In genomic region chr12:35047320-35048225, GRCm38 (mm10) we compare ENCODE assay signal across 8 mouse cellular contexts. TPM values are rescaled to one million over a fixed set of nuclear protein-coding genes. Genes with fewer than 3 reads are reported as not detected.
A peak's percentile ranks its signal among the peaks of the same experiment; 100 is the strongest.
DNase-seq lines count a peak whose midpoint lies in the region; ATAC-seq and TF ChIP-seq lines count a peak whose summit lies in the region.

No protein-coding gene starts in this region.

- peak; percentile 60 to 64 for DNase-seq in adrenal gland, adult 18-20 months (ENCODE audit: low spot score in 2 of 2)
- DNase-seq in cerebellum, postnatal 4 days (ENCODE audit: low spot score in 2 of 2): peak; percentile 28 to 54
- DNase-seq in gastrocnemius, adult 18-20 months (ENCODE audit: low spot score): peak; percentile 68
- peak; percentile 39 for DNase-seq in hindbrain, embryonic 14.5 days (ENCODE audit: low spot score)
- DNase-seq in limb, embryonic 10.5 days (ENCODE audit: low spot score): peak; percentile 76
- DNase-seq in midbrain, embryonic 10.5 days (ENCODE audit: low spot score): peak; percentile 68
- no peak for DNase-seq in T-cell, adult 2 months (ENCODE audit: low spot score)

- no peaks in the 10 kb centered on the region for H3K27me3 ChIP-seq in hindbrain, embryonic 14.5 days (ENCODE audit: control insufficient read depth, insufficient read depth, low read length)
- no peaks in the 10 kb centered on the region for H3K27me3 ChIP-seq in limb, embryonic 10.5 days (ENCODE audit: low read depth, poor library complexity, severe bottlenecking)
- no peaks in the 10 kb centered on the region for H3K27me3 ChIP-seq in midbrain, embryonic 10.5 days (ENCODE audit: low read depth, poor library complexity, severe bottlenecking)
- no peaks in the 10 kb centered on the region for H3K27me3 ChIP-seq in small intestine, adult 2 months (ENCODE audit: control insufficient read depth, insufficient read depth, low read length)

- H3K9me3 ChIP-seq in hindbrain, embryonic 14.5 days (ENCODE audit: control insufficient read depth, low read length): no peaks in the 10 kb centered on the region
- H3K9me3 ChIP-seq in limb, embryonic 10.5 days (replicated peaks): no peaks in the 10 kb centered on the region
- H3K9me3 ChIP-seq in midbrain, embryonic 10.5 days (replicated peaks): no peaks in the 10 kb centered on the region

- TF ChIP-seq POLR2A in small intestine, adult 2 months (IDR thresholded peaks at IDR 0.05; ENCODE audit: low read depth, low read length): peak; percentile 18; the same call in 1 of the 2 replicates

- no peaks in the 10 kb centered on the region for H3K36me3 ChIP-seq in hindbrain, embryonic 14.5 days (replicated peaks; ENCODE audit: control insufficient read depth, insufficient read depth)
- H3K36me3 ChIP-seq in limb, embryonic 10.5 days: no peaks in the 10 kb centered on the region
- H3K36me3 ChIP-seq in midbrain, embryonic 10.5 days: no peaks in the 10 kb centered on the region
- no peaks in the 10 kb centered on the region for H3K36me3 ChIP-seq in small intestine, adult 2 months (ENCODE audit: control insufficient read depth, insufficient read depth, low read length)

- peak overlapping the region; percentile 94 for H3K4me3 ChIP-seq in hindbrain, embryonic 14.5 days (replicated peaks; ENCODE audit: low read length)
- H3K4me3 ChIP-seq in limb, embryonic 10.5 days: peak overlapping the region; percentile 92
- peak overlapping the region; percentile 97 for H3K4me3 ChIP-seq in midbrain, embryonic 10.5 days
- peak overlapping the region; percentile 89 for H3K4me3 ChIP-seq in small intestine, adult 2 months (ENCODE audit: low read depth, low read length)

- H3K9ac ChIP-seq in hindbrain, embryonic 14.5 days: peak overlapping the region; percentile 97

- peak; percentile 86 for ATAC-seq in hindbrain, embryonic 14.5 days (ENCODE audit: low FRiP score)

- H3K27ac ChIP-seq in hindbrain, embryonic 14.5 days: peak overlapping the region; percentile 97
- H3K27ac ChIP-seq in limb, embryonic 10.5 days: peak overlapping the region; percentile 96
- peak overlapping the region; percentile 97 for H3K27ac ChIP-seq in midbrain, embryonic 10.5 days (replicated peaks)
- peak overlapping the region; percentile 90 for H3K27ac ChIP-seq in small intestine, adult 2 months (ENCODE audit: insufficient read depth, low read depth, low read length)

- WGBS in hindbrain, embryonic 14.5 days: under 1% methylated on average over 51 of the region's 65 CpGs
- under 1% methylated on average over 65 of the region's 65 CpGs for WGBS in limb, embryonic 10.5 days
- WGBS in midbrain, embryonic 10.5 days: under 1% methylated on average over 60 of the region's 65 CpGs
- under 1% methylated on average over 65 of the region's 65 CpGs for WGBS in small intestine, adult 2 months

- H3K4me2 ChIP-seq in hindbrain, embryonic 14.5 days (replicated peaks): peak overlapping the region; percentile 63

- peaks cover 22% of the 10 kb centered on the region for H3K4me1 ChIP-seq in hindbrain, embryonic 14.5 days (replicated peaks; ENCODE audit: control insufficient read depth, insufficient read depth, low read length)
- H3K4me1 ChIP-seq in limb, embryonic 10.5 days: peaks cover 9% of the 10 kb centered on the region
- peaks cover 30% of the 10 kb centered on the region for H3K4me1 ChIP-seq in midbrain, embryonic 10.5 days
- H3K4me1 ChIP-seq in small intestine, adult 2 months (ENCODE audit: control insufficient read depth, insufficient read depth, insufficient read length, low read length): peaks cover 2% of the 10 kb centered on the region; the same call in 1 of the 2 replicates

- no peak for TF ChIP-seq CTCF in small intestine, adult 2 months (IDR thresholded peaks at IDR 0.05; ENCODE audit: extremely low read depth, insufficient read length, insufficient replicate concordance, low read depth, low read length)

RNA-seq across cellular contexts. Expression of gene Snx13, which starts 0.6 kb away (rescaled TPM):
- total RNA-seq in adrenal gland, adult 18-20 months (2021): 10 to 100 TPM; 36.5 to 37.1 TPM
- 10 to 100 TPM; 54.3 to 56.0 TPM for total RNA-seq in gastrocnemius, adult 18-20 months (2021)
- polyA plus RNA-seq in hindbrain, embryonic 14.5 days (2014; fragmentation: Nextera tagmentation; extraction: Ambion mirVana): 32.8 and 37.1 TPM in 2 replicates
- polyA plus RNA-seq in limb, embryonic 10.5 days (2016; fragmentation: Nextera tagmentation; extraction: Ambion mirVana): 12.8 and 17.5 TPM in 2 replicates
- 15.3 and 15.6 TPM in 2 replicates for polyA plus RNA-seq in midbrain, embryonic 10.5 days (2016; fragmentation: Nextera tagmentation; extraction: Ambion mirVana)
- 0.90 and 3.0 TPM in 2 replicates for polyA plus RNA-seq in small intestine, adult 2 months (2012; rRNA removed)
